Mouse (Mus musculus) hindbrain, embryonic 13.5 days (tissue): Measurements from ENCODE around the gene Tmed8. TPM values are rescaled to one million over a fixed set of nuclear protein-coding genes. Genes with fewer than 3 reads are reported as not detected.
"Not testable (repeated sequence)": the region's sequence is repeated elsewhere in the genome, so short reads cannot be mapped to it uniquely, and the experiment has no call there.

Experiments
- ATAC-seq: fragments of 200-750 bp; cut with Nextera tagmentation; 2 replicates; pipeline ENCODE4 v1.8.0; 2017; ENCODE audit warnings: moderate TSS enrichment; ENCODE audit not compliant: low FRiP score
- H3K27ac ChIP-seq: fragments of 300-500 bp; sonication (generic); 2 replicates; pipeline ENCODE4 v1.5.1; 2015; ENCODE audit warnings: inconsistent platforms, mild to moderate bottlenecking, moderate library complexity
- H3K27me3 ChIP-seq: fragments of 300-500 bp; sonication (generic); 2 replicates; pipeline ENCODE4 v1.6.1; 2015; ENCODE audit warnings: mild to moderate bottlenecking, inconsistent platforms
- H3K36me3 ChIP-seq: fragments of 300-500 bp; sonication (generic); 2 replicates; pipeline ENCODE4 v1.6.1; 2015; ENCODE audit warnings: mild to moderate bottlenecking, inconsistent platforms
- H3K4me1 ChIP-seq: fragments of 300-500 bp; sonication (generic); replicated peaks from 2 replicates; pipeline ENCODE4 v1.6.1; 2015; ENCODE audit warnings: inconsistent platforms
- H3K4me2 ChIP-seq: fragments of 300-500 bp; sonication (generic); 2 replicates; pipeline ENCODE4 v1.6.1; 2015; ENCODE audit warnings: inconsistent platforms, mild to moderate bottlenecking, moderate library complexity
- H3K4me3 ChIP-seq: fragments of 300-500 bp; sonication (generic); 2 replicates; pipeline ENCODE4 v1.5.1; 2015; ENCODE audit warnings: mild to moderate bottlenecking, inconsistent platforms
- H3K9ac ChIP-seq: fragments of 300-500 bp; sonication (generic); 2 replicates; pipeline ENCODE4 v1.6.1; 2015; ENCODE audit warnings: mild to moderate bottlenecking, inconsistent platforms
- H3K9me3 ChIP-seq: fragments of 300-500 bp; sonication (generic); 2 replicates; pipeline ENCODE4 v1.6.1; 2016; ENCODE audit warnings: inconsistent platforms
- WGBS: fragments of 180-500 bp; shearing (Covaris S2); methylation state at CpG from one replicate; pipeline ENCODE4 v1.1.7; 2015; 5-methylcytosine and 5-hydroxymethylcytosine counted together
- polyA plus RNA-seq: library from polyadenylated mRNA; unstranded; fragments of >200 nt; fragmentation: Nextera tagmentation; extraction: Ambion mirVana; gene quantifications from 2 replicates; pipeline ENCODE4 v1.2.1, GENCODE M21; 2015

The Tmed8 gene
- polyA plus RNA-seq, 1 experiment from 2014 or later, result 4.2 TPM

- not testable (repeated sequence) for H3K36me3 ChIP-seq, H3K9ac ChIP-seq, ATAC-seq, H3K4me3 ChIP-seq, H3K4me2 ChIP-seq, H3K27me3 ChIP-seq, H3K27ac ChIP-seq, H3K9me3 ChIP-seq, H3K4me1 ChIP-seq
- 89% methylated on average over 4 of the region's 4 CpGs for WGBS
Measured at GRCm38 (mm10) chr12:87154448-87154847, 45.8 kb downstream of the Tmed8 start.

DNA sequence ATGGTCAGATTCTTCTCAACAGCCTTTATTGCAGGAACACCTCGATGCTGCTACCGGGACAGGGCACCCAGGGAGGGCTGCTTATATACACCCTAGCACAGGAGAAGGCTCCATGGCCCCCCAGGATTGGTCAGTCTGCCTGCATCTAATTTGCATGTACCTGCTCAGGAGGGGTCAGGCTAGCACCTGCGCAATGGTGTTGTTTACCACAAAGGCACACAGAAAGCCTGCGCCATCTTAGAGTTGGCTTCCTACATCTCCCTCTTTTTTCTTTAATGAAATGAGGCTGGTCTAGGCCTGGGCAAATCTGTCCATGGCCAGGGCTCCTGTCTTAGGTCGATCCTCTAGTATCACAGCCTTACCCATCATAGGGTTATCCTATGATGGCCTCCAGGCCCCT, 50.8 kb downstream of the Tmed8 start:
- 96% methylated on average over 5 of the region's 5 CpGs for WGBS
- H3K27me3 ChIP-seq, result no peaks in the 10 kb centered on the region
- no peak for ATAC-seq
- peaks cover 22% of the 10 kb centered on the region for H3K4me1 ChIP-seq
- H3K27ac ChIP-seq, result no peak overlapping the region
- H3K4me3 ChIP-seq, result no peak overlapping the region
- H3K9me3 ChIP-seq, result no peaks in the 10 kb centered on the region
- H3K9ac ChIP-seq, result no peak overlapping the region
- H3K36me3 ChIP-seq, result peaks cover 8% of the 10 kb centered on the region
- H3K4me2 ChIP-seq, result no peak overlapping the region

DNA sequence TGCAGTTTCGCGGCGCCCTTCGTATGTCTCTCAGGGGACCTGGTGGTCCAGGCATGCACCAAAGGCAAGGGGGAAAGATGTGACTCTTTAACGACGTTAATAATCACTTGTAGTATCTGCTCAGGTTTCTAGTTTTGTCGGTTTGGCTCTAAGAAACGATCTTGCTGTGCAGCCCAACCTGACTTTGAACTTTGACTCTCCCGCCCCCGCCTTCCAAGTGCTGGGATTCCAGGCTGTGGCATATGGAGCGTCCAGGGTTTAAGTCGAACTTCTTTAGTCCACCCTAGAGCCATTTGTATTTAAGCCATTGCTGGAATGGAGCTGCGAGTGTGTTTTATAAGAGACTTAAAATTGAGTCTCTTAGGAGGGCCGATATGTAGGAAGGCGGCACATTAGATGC, 52.1 kb downstream of the Tmed8 start:
- peak overlapping the region; percentile 92 for H3K4me3 ChIP-seq
- H3K36me3 ChIP-seq, result peaks cover 8% of the 10 kb centered on the region
- 17% methylated on average over 15 of the region's 15 CpGs for WGBS

GRCm38 (mm10) chr12:87147395-87148089, 52.7 kb downstream of the Tmed8 start, which contains the start of gene Pomt2:
Gene Pomt2, minus strand, starts transcription at chr12:87147968.
- no peaks in the 10 kb centered on the region for H3K27me3 ChIP-seq
- peak within 1 kb of the TSS; percentile 92 for H3K4me3 ChIP-seq
- peak within 1 kb of the TSS; percentile 97 for H3K27ac ChIP-seq
- H3K4me1 ChIP-seq, result peaks cover 22% of the 10 kb centered on the region
- peaks cover 8% of the 10 kb centered on the region for H3K36me3 ChIP-seq
- ATAC-seq, result peak; percentile 97
- WGBS, result under 1% methylated on average over 60 of the region's 61 CpGs
- no peaks in the 10 kb centered on the region for H3K9me3 ChIP-seq
- peak within 1 kb of the TSS; percentile 81 for H3K9ac ChIP-seq
- H3K4me2 ChIP-seq, result peak within 1 kb of the TSS; percentile 74

More for the DNA sequence above, 52.1 kb downstream of the Tmed8 start:
- Histone ChIP-seq H3K4me2 (peak overlapping the region; percentile 74), H3K9ac (peak overlapping the region; percentile 81), H3K4me1 (peaks cover 22% of the 10 kb centered on the region), H3K9me3 (no peaks in the 10 kb centered on the region), H3K27me3 (no peaks in the 10 kb centered on the region), H3K27ac (peak overlapping the region; percentile 97)
- ATAC-seq, result no peak

DNA sequence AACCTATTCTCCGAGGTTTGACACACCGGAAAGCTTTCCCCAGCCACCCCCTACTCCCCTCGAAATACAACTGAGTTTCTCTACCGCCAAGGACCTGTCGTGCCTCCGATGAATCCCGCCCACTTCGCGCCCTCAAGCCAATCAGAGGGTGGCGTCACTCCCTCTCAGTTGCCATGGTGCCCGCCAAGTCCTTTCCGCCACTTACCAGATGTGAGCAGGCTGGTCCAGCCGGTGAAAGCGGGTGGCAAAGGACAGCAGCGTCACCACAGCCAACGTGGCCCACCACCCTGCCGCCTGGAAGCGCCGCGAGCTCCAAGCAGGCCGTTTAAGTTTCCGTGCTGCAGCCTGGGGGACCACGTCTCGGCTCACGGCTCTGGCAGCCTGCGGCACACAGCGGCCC, 53.3 kb downstream of the Tmed8 start, which contains the start of gene Gstz1:
Gene Gstz1 (plus strand): TSS at position 200 of the 400 bp plus-strand sequence.
- peaks cover 8% of the 10 kb centered on the region for H3K36me3 ChIP-seq
- peak within 1 kb of the TSS; percentile 81 for H3K9ac ChIP-seq
- WGBS, result under 1% methylated on average over 27 of the region's 27 CpGs
- no peaks in the 10 kb centered on the region for H3K9me3 ChIP-seq
- ATAC-seq, result peak; percentile 93
- H3K4me2 ChIP-seq, result peak within 1 kb of the TSS; percentile 74
- H3K4me3 ChIP-seq, result peak within 1 kb of the TSS; percentile 92
- H3K27ac ChIP-seq, result peak within 1 kb of the TSS; percentile 97
- H3K27me3 ChIP-seq, result no peaks in the 10 kb centered on the region
- peaks cover 22% of the 10 kb centered on the region for H3K4me1 ChIP-seq

DNA sequence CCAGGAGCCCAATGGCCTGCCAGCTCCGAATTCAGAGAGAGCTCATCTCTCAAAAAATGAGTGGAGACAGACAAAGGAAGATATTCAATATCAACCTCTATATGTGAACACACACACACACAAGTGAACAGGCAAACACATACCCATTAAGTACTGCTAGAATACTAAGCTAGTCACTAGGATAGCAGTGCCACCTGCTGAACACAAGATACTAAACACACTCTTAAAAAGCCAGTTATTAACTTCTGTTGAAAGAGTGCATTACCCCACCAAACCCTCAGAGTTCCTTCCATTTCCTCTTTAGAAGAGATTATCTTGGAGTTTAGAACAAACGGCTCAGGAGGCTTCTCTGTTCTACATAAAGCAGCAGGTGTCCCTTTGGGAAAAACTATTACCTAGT, 58.1 kb downstream of the Tmed8 start:
- Histone ChIP-seq H3K27ac (no peak overlapping the region), H3K9ac (no peak overlapping the region), H3K9me3 (no peaks in the 10 kb centered on the region), H3K4me2 (no peak overlapping the region), H3K36me3 (0 out of 2 replicates have a peak, but pooled peaks cover 3% of the 10 kb centered on the region), H3K4me3 (no peak overlapping the region), H3K4me1 (peaks cover 25% of the 10 kb centered on the region), H3K27me3 (no peaks in the 10 kb centered on the region)
- WGBS, result 87% methylated on average over 2 of the region's 2 CpGs
- no peak for ATAC-seq

GRCm38 (mm10) chr12:87138768-87139167, 61.5 kb downstream of the Tmed8 start:
- ATAC-seq, result no peak
- Histone ChIP-seq H3K27me3 (no peaks in the 10 kb centered on the region), H3K4me3 (no peak overlapping the region), H3K9me3 (no peaks in the 10 kb centered on the region), H3K4me2 (no peak overlapping the region), H3K36me3 (peaks cover 21% of the 10 kb centered on the region), H3K27ac (peak overlapping the region; percentile 71), H3K9ac (no peak overlapping the region), H3K4me1 (peaks cover 12% of the 10 kb centered on the region)
- WGBS, result 48% methylated on average over 2 of the region's 2 CpGs

- Histone ChIP-seq H3K9ac (no peak overlapping the region), H3K27me3 (no peaks in the 10 kb centered on the region), H3K4me1 (peaks cover 12% of the 10 kb centered on the region), H3K4me2 (no peak overlapping the region), H3K4me3 (no peak overlapping the region), H3K36me3 (peaks cover 25% of the 10 kb centered on the region), H3K9me3 (no peaks in the 10 kb centered on the region), H3K27ac (peak overlapping the region; percentile 78)
- 20% methylated on average over 2 of the region's 2 CpGs for WGBS
- peak; percentile 36; the same call in 1 of the 2 replicates for ATAC-seq
Measured at GRCm38 (mm10) chr12:87138342-87138701, 61.9 kb downstream of the Tmed8 start.

DNA sequence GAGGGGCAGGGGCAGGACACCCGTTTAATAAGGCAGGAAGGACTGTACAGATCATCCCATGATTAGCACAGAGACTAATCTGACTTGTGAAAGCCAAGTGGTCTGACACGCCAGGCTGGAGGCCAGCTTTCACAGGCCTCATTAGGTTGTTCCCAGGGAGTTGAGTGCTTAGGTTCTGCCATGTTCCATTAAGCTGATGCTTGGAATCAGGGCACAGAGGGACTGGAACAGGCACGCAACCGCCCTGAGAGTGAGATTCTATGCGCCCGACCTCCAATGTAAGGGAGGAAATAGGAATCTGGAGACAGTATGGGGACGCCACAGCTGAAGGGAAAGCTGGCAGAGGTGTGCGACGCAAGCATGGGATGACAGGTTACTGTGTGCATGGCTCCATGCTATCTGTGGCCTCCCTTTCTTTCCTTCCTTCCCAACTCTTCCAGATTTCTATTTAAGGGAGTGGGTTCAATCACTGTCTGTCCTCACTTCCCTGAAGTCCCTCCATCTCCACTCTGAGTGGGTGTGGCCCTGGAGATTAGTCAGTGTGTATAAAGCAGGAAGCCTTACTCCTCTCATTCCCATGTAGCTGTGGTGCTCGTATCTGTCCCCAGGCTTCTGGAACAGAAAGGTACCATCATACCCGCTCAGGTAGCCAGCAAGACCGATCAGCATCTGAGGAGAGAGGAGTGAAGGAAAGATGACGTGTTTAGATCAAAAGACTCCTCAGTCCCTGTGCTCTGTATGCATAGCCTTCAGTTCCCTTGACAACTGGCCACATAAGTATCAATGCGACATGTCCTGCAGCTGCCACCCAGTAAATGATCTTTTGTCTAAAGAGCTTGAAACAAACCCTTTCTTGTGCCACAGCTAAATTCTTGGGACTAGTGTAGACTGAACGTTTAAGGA, 62.6 kb downstream of the Tmed8 start:
- ATAC-seq, result peak; percentile 69; the same call in 1 of the 2 replicates
- no peaks in the 10 kb centered on the region for H3K9me3 ChIP-seq
- H3K27me3 ChIP-seq, result no peaks in the 10 kb centered on the region
- H3K4me3 ChIP-seq, result no peak overlapping the region
- H3K27ac ChIP-seq, result peak overlapping the region; percentile 78
- peaks cover 12% of the 10 kb centered on the region for H3K4me1 ChIP-seq
- H3K36me3 ChIP-seq, result peaks cover 27% of the 10 kb centered on the region
- 55% methylated on average over 15 of the region's 15 CpGs for WGBS
- no peak overlapping the region for H3K4me2 ChIP-seq
- no peak overlapping the region for H3K9ac ChIP-seq

GRCm38 (mm10) chr12:87132784-87133183, 67.5 kb downstream of the Tmed8 start:
- no peak for ATAC-seq
- H3K4me3 ChIP-seq, result no peak overlapping the region
- H3K9ac ChIP-seq, result no peak overlapping the region
- H3K36me3 ChIP-seq, result peaks cover 57% of the 10 kb centered on the region
- no peak overlapping the region for H3K27ac ChIP-seq
- no peaks in the 10 kb centered on the region for H3K9me3 ChIP-seq
- H3K4me1 ChIP-seq, result peaks cover 8% of the 10 kb centered on the region
- no peaks in the 10 kb centered on the region for H3K27me3 ChIP-seq
- WGBS, result 94% methylated on average over 9 of the region's 9 CpGs
- H3K4me2 ChIP-seq, result no peak overlapping the region

DNA sequence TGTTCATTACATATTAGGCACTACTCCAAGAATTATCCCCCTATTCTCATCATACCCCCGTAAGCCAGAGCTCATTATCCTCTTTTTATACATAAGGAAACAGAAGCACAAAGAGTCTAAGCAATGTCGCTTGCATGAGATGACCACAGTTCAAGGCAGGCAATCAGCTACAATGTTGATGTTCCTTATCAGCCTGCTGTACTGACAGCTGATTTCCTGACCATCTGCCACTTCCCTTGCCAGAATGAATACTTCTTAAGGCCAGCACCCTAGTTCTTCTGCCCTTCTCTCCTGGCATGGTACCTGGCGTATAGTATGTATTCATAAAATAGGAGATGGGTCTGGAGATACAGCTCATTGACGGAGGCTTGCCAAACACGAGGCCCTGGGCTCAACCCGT, 68.0 kb downstream of the Tmed8 start:
- H3K36me3 ChIP-seq, result peaks cover 60% of the 10 kb centered on the region
- no peak overlapping the region for H3K27ac ChIP-seq
- 94% methylated on average over 6 of the region's 6 CpGs for WGBS

DNA sequence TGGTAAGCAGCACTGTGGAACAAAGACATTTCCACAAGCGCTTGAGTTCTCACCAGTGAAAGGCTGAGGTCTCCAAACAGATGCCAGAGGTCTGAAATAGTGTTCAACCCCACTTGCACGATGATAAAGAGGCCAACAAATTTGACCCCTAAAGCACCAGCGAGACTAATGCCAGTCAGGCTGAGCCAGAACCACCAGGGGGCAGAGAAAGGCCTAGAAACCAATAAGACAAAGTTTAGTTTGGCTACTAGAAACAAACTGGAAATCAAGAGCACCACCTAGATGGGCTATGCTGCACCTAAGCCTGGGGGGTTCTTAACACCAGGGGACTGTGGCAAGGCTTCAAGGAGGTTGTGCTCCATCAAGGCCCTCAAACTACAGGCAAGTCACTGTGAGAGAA, 68.6 kb downstream of the Tmed8 start:
- Histone ChIP-seq H3K36me3 (peaks cover 63% of the 10 kb centered on the region), H3K4me3 (no peak overlapping the region), H3K4me1 (peaks cover 3% of the 10 kb centered on the region; the same call in 1 of the 2 replicates), H3K9ac (no peak overlapping the region), H3K27me3 (no peaks in the 10 kb centered on the region), H3K9me3 (no peaks in the 10 kb centered on the region), H3K4me2 (no peak overlapping the region), H3K27ac (0 out of 2 replicates have a peak overlapping the region, but pooled peaks have one; percentile 30)
- 62% methylated on average over 3 of the region's 3 CpGs for WGBS
- ATAC-seq, result no peak

More for the DNA sequence above, 68.0 kb downstream of the Tmed8 start:
- no peak overlapping the region for H3K4me3 ChIP-seq
- H3K9ac ChIP-seq, result no peak overlapping the region
- H3K4me1 ChIP-seq, result peaks cover 3% of the 10 kb centered on the region; the same call in 1 of the 2 replicates
- no peaks in the 10 kb centered on the region for H3K9me3 ChIP-seq
- no peak for ATAC-seq
- H3K4me2 ChIP-seq, result no peak overlapping the region
- H3K27me3 ChIP-seq, result no peaks in the 10 kb centered on the region
